Mouse (Mus musculus) kidney, postnatal 10 days (tissue): ENCODE data around the gene Zkscan3.
A peak's percentile ranks its signal among the peaks of the same experiment; 100 is the strongest.

Experiments
- DNase-seq: peaks from one replicate; pipeline ENCODE4 v3.0.0; 2021; ENCODE audit warnings: mixed read lengths

The Zkscan3 gene

GRCm38 (mm10) chr13:21402287-21402846 lies at the start of gene Zkscan3:
TSS of gene Zkscan3 (minus strand) at chr13:21402755.
- DNase-seq, result peak; percentile 92

GRCm38 (mm10) chr13:21447856-21448614 lies 45.5 kb upstream of the Zkscan3 start:
- no peak for DNase-seq

- no peak for DNase-seq
Measured at GRCm38 (mm10) chr13:21446796-21447195, 44.2 kb upstream of the Zkscan3 start.

GRCm38 (mm10) chr13:21441207-21441572 lies 38.6 kb upstream of the Zkscan3 start:
- DNase-seq, result no peak

- peak; percentile 78 for DNase-seq
Measured at GRCm38 (mm10) chr13:21440503-21441206, 38.1 kb upstream of the Zkscan3 start, which contains the start of gene Pgbd1. TSS of gene Pgbd1 (minus strand) at chr13:21441058.

- DNase-seq, result no peak
Measured at GRCm38 (mm10) chr13:21435476-21435875, 32.9 kb upstream of the Zkscan3 start.

- no peak for DNase-seq
Measured at GRCm38 (mm10) chr13:21427631-21428030, 25.1 kb upstream of the Zkscan3 start.

- DNase-seq, result no peak
Measured at GRCm38 (mm10) chr13:21423301-21423700, 20.7 kb upstream of the Zkscan3 start.

GRCm38 (mm10) chr13:21418865-21419264 lies 16.3 kb upstream of the Zkscan3 start:
- DNase-seq, result no peak

GRCm38 (mm10) chr13:21417298-21418010 lies 14.9 kb upstream of the Zkscan3 start:
- no peak for DNase-seq

GRCm38 (mm10) chr13:21415750-21416149 lies 13.2 kb upstream of the Zkscan3 start:
- no peak for DNase-seq

- no peak for DNase-seq
Measured at GRCm38 (mm10) chr13:21415266-21415665, 12.7 kb upstream of the Zkscan3 start.

- no peak for DNase-seq
Measured at GRCm38 (mm10) chr13:21414231-21415212, 12.0 kb upstream of the Zkscan3 start.

- DNase-seq, result no peak
Measured at GRCm38 (mm10) chr13:21408805-21409459, 6.4 kb upstream of the Zkscan3 start.

GRCm38 (mm10) chr13:21407969-21408804 lies 5.6 kb upstream of the Zkscan3 start:
- peak; percentile 90 for DNase-seq

- no peak for DNase-seq
Measured at GRCm38 (mm10) chr13:21407341-21407740, 4.8 kb upstream of the Zkscan3 start.

GRCm38 (mm10) chr13:21402848-21403247 lies 293 bp upstream of the Zkscan3 start:
- DNase-seq, result no peak

- no peak for DNase-seq
Measured at GRCm38 (mm10) chr13:21401636-21402286, 794 bp downstream of the Zkscan3 start.

- DNase-seq, result no peak
Measured at GRCm38 (mm10) chr13:21401166-21401565, 1.4 kb downstream of the Zkscan3 start.

GRCm38 (mm10) chr13:21397486-21397885 lies 5.1 kb downstream of the Zkscan3 start:
- DNase-seq, result no peak
